Mouse (Mus musculus) heart, adult 8-10 months (tissue): Measurements from ENCODE around the gene Ssx2ip. TPM values are rescaled to one million over a fixed set of nuclear protein-coding genes. Genes with fewer than 3 reads are reported as not detected.
"Not testable (repeated sequence)": the region's sequence is repeated elsewhere in the genome, so short reads cannot be mapped to it uniquely, and the experiment has no call there.

ENCODE experiments used
- DNase-seq: peaks from one replicate; pipeline ENCODE4 v3.0.0; 2022; ENCODE audit warnings: low spot score
- total RNA-seq, 4 experiments: library from RNA; stranded (reverse); gene quantifications; 2 replicates each; pipeline ENCODE4 v1.2.4; 2022

The Ssx2ip gene
- total RNA-seq, 4 experiments from 2014 or later: 13.1 to 17.5 (median 15.3) TPM

GRCm38 (mm10) chr3:146403770-146404169 is 672 bp upstream of the Ssx2ip start:
- DNase-seq: no peak

- DNase-seq: no peak
Observed at GRCm38 (mm10) chr3:146405213-146406006, 968 bp downstream of the Ssx2ip start.

GRCm38 (mm10) chr3:146406007-146406341 is 1.5 kb downstream of the Ssx2ip start:
- DNase-seq: no peak

GRCm38 (mm10) chr3:146407086-146407721 is 2.8 kb downstream of the Ssx2ip start:
- no peak for DNase-seq

- no peak for DNase-seq
Observed at GRCm38 (mm10) chr3:146410114-146410513, 5.7 kb downstream of the Ssx2ip start.

- DNase-seq: no peak
Observed at GRCm38 (mm10) chr3:146412008-146412407, 7.6 kb downstream of the Ssx2ip start.

- DNase-seq: no peak
Observed at GRCm38 (mm10) chr3:146412480-146412879, 8.0 kb downstream of the Ssx2ip start.

GRCm38 (mm10) chr3:146413016-146413415 is 8.6 kb downstream of the Ssx2ip start:
- no peak for DNase-seq

- DNase-seq: no peak
Observed at GRCm38 (mm10) chr3:146413992-146414391, 9.6 kb downstream of the Ssx2ip start.

- no peak for DNase-seq
Observed at GRCm38 (mm10) chr3:146414555-146414954, 10.1 kb downstream of the Ssx2ip start.

GRCm38 (mm10) chr3:146417873-146418272 is 13.4 kb downstream of the Ssx2ip start:
- DNase-seq: no peak

GRCm38 (mm10) chr3:146418901-146419300 is 14.5 kb downstream of the Ssx2ip start:
- DNase-seq: no peak

- DNase-seq: no peak
Observed at GRCm38 (mm10) chr3:146419534-146419933, 15.1 kb downstream of the Ssx2ip start.

- DNase-seq: no peak
Observed at GRCm38 (mm10) chr3:146419992-146420537, 15.6 kb downstream of the Ssx2ip start.

GRCm38 (mm10) chr3:146421787-146422186 is 17.3 kb downstream of the Ssx2ip start:
- DNase-seq: no peak

GRCm38 (mm10) chr3:146423710-146424109 is 19.3 kb downstream of the Ssx2ip start:
- no peak for DNase-seq

GRCm38 (mm10) chr3:146424306-146424900 is 20.0 kb downstream of the Ssx2ip start:
- no peak for DNase-seq

GRCm38 (mm10) chr3:146425902-146426301 is 21.5 kb downstream of the Ssx2ip start:
- no peak for DNase-seq

- no peak for DNase-seq
Observed at GRCm38 (mm10) chr3:146426489-146426888, 22.0 kb downstream of the Ssx2ip start.

GRCm38 (mm10) chr3:146433063-146433462 is 28.6 kb downstream of the Ssx2ip start:
- DNase-seq: not testable (repeated sequence)

GRCm38 (mm10) chr3:146433681-146434350 is 29.4 kb downstream of the Ssx2ip start:
- no peak for DNase-seq

- no peak for DNase-seq
Observed at GRCm38 (mm10) chr3:146434686-146435085, 30.2 kb downstream of the Ssx2ip start.
